Mouse (Mus musculus) bone marrow, adult 2 months (tissue): ENCODE data around the gene Fanca.

Source experiments
- CTCF ChIP-seq: fragments of 200-500 bp; IDR thresholded peaks from 2 replicates; pipeline ENCODE4 v1.5.1; 2011; ENCODE audit warnings: low read length, control low read depth; ENCODE audit not compliant: control insufficient read depth, insufficient read depth
- POLR2A ChIP-seq: fragments of 200-500 bp; IDR thresholded peaks from 2 replicates; pipeline ENCODE4 v1.6.1; 2011; ENCODE audit warnings: low read depth, mild to moderate bottlenecking, control low read depth, low read length, borderline replicate concordance; ENCODE audit not compliant: control insufficient read depth

- TF ChIP-seq POLR2A (no peak), CTCF (peak; percentile 90)
Measured at GRCm38 (mm10) chr8:123361082-123361739, 42.8 kb upstream of the Fanca start.
